Mouse (Mus musculus) forebrain, embryonic 12.5 days (tissue): ENCODE results near the gene Fsd1. TPM values are rescaled to one million over a fixed set of nuclear protein-coding genes. Genes with fewer than 3 reads are reported as not detected.

ENCODE experiments used
- ATAC-seq: fragments of 200-750 bp; cut with Nextera tagmentation; 2 replicates; pipeline ENCODE4 v1.8.0; 2017; ENCODE audit warnings: moderate TSS enrichment; ENCODE audit not compliant: low FRiP score
- H3K27ac ChIP-seq: fragments of 300-500 bp; sonication (generic); 2 replicates; pipeline ENCODE4 v1.5.1; 2016; ENCODE audit warnings: mild to moderate bottlenecking
- H3K27me3 ChIP-seq: fragments of 300-500 bp; sonication (generic); 2 replicates; pipeline ENCODE4 v1.6.1; 2016; ENCODE audit warnings: mild to moderate bottlenecking
- H3K36me3 ChIP-seq: fragments of 300-500 bp; sonication (generic); replicated peaks from 2 replicates; pipeline ENCODE4 v1.6.1; 2016; ENCODE audit warnings: mild to moderate bottlenecking
- H3K4me1 ChIP-seq: fragments of 300-500 bp; sonication (generic); 2 replicates; pipeline ENCODE4 v1.6.1; 2016
- H3K4me2 ChIP-seq: fragments of 300-500 bp; sonication (generic); 2 replicates; pipeline ENCODE4 v1.6.1; 2016; ENCODE audit warnings: mild to moderate bottlenecking, moderate library complexity
- H3K4me3 ChIP-seq: fragments of 300-500 bp; sonication (generic); replicated peaks from 2 replicates; pipeline ENCODE4 v1.5.1; 2016; ENCODE audit warnings: mild to moderate bottlenecking
- H3K9ac ChIP-seq: fragments of 300-500 bp; sonication (generic); 2 replicates; pipeline ENCODE4 v1.6.1; 2016; ENCODE audit warnings: mild to moderate bottlenecking
- H3K9me3 ChIP-seq: fragments of 300-500 bp; sonication (generic); 2 replicates; pipeline ENCODE4 v1.6.1; 2016
- WGBS: fragments of 180-500 bp; shearing (Covaris S2); methylation state at CpG from one replicate; pipeline ENCODE4 v1.1.7; 2016; 5-methylcytosine and 5-hydroxymethylcytosine counted together
- polyA plus RNA-seq: library from polyadenylated mRNA; unstranded; fragments of >200 nt; fragmentation: Nextera tagmentation; extraction: Ambion mirVana; gene quantifications from 2 replicates; pipeline ENCODE4 v1.2.1, GENCODE M21; 2016

The Fsd1 gene
- polyA plus RNA-seq, 1 experiment from 2014 or later, result 82.4 TPM

DNA sequence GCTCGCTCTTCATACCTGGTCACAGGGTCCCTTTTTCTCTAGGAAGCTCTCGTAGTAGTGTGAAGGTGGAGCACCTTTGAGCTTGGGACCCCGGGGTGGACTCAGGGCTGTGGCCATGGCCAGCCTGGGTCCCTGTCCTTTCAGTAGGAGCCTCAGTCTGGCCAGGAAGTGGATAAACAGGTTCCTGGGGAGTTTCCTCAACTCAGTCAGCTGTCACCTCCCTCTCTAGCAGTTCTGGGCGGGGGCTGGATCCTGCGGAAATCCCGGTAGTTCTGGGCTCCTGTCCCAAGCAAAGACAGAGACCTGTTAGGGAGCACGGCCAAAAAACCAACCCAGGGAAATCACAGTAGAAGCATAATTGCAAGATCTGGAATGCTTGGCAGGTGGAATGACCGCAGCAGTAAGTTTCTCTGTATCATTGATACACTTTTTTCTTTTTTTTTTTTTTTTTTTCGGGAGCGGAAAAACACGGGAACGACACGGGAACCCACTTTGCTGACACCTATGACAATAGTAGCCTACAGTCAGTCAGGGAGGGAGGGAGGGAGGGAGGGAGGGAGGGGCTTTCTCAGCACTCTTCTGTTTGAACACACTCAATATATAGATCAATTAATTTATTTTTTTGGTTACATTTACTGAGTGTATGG, 19.2 kb downstream of the Fsd1 start, which contains the start of the genes Stap2 and Mpnd:
Gene Stap2 (minus strand): TSS at position 170 of the 647 bp plus-strand sequence.
Gene Mpnd (plus strand): TSS at position 297 of the 647 bp plus-strand sequence.
- no peaks in the 10 kb centered on the region for H3K9me3 ChIP-seq
- no peaks in the 10 kb centered on the region for H3K36me3 ChIP-seq
- H3K27me3 ChIP-seq, result peaks cover 19% of the 10 kb centered on the region
- no peak within 1 kb of the TSS for H3K4me3 ChIP-seq
- no peak within 1 kb of the TSS for H3K9ac ChIP-seq
- ATAC-seq, result no peak
- H3K4me2 ChIP-seq, result no peak within 1 kb of the TSS
- H3K27ac ChIP-seq, result no peak within 1 kb of the TSS
- H3K4me1 ChIP-seq, result peaks cover 20% of the 10 kb centered on the region
- 54% methylated on average over 12 of the region's 13 CpGs for WGBS

DNA sequence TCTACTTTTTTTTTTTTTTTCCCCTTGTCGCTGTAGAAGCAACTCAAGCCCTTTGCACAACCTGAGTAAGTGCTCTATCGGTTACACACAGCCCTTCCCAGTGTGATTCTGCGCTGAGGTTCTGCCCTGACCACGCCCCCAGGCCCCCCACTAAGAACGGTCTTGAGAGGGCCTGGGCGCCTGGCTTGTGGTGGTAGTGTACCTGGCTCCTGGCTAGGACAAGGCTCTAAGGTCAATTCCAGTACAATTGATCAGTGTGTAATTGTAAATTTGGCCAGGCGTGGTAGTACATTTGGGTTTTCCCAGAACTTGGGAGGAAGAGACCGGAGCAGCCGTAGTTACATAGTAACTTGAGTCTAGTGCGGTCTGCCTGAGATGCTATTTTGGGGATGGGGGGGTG, 20.6 kb downstream of the Fsd1 start:
- H3K4me3 ChIP-seq, result no peak overlapping the region

GRCm38 (mm10) chr17:56007444-56008355, 21.4 kb downstream of the Fsd1 start:
- Histone ChIP-seq H3K36me3 (peaks cover 19% of the 10 kb centered on the region), H3K27me3 (peaks cover 14% of the 10 kb centered on the region; the same call in 1 of the 2 replicates), H3K27ac (peak overlapping the region; percentile 97), H3K4me1 (peaks cover 36% of the 10 kb centered on the region), H3K4me2 (peak overlapping the region; percentile 95), H3K9ac (peak overlapping the region; percentile 38; the same call in 1 of the 2 replicates), H3K4me3 (peak overlapping the region; percentile 78), H3K9me3 (no peaks in the 10 kb centered on the region)
- ATAC-seq, result peak; percentile 37
- WGBS, result 37% methylated on average over 13 of the region's 14 CpGs

More for the DNA sequence above, 20.6 kb downstream of the Fsd1 start:
- Histone ChIP-seq H3K9me3 (no peaks in the 10 kb centered on the region), H3K4me1 (peaks cover 33% of the 10 kb centered on the region), H3K27me3 (peaks cover 14% of the 10 kb centered on the region; the same call in 1 of the 2 replicates), H3K9ac (no peak overlapping the region), H3K4me2 (no peak overlapping the region), H3K36me3 (peaks cover 12% of the 10 kb centered on the region), H3K27ac (no peak overlapping the region)
- 51% methylated on average over 10 of the region's 10 CpGs for WGBS
- ATAC-seq, result no peak

- under 1% methylated on average over 21 of the region's 21 CpGs for WGBS
- peak overlapping the region; percentile 95 for H3K4me2 ChIP-seq
- ATAC-seq, result peak; percentile 95
- peak overlapping the region; percentile 97 for H3K27ac ChIP-seq
- peaks cover 36% of the 10 kb centered on the region for H3K4me1 ChIP-seq
- peaks cover 14% of the 10 kb centered on the region; the same call in 1 of the 2 replicates for H3K27me3 ChIP-seq
- peaks cover 26% of the 10 kb centered on the region for H3K36me3 ChIP-seq
- no peaks in the 10 kb centered on the region for H3K9me3 ChIP-seq
- H3K4me3 ChIP-seq, result peak overlapping the region; percentile 78
- peak overlapping the region; percentile 83 for H3K9ac ChIP-seq
Measured at GRCm38 (mm10) chr17:56008356-56009087, 22.2 kb downstream of the Fsd1 start.

DNA sequence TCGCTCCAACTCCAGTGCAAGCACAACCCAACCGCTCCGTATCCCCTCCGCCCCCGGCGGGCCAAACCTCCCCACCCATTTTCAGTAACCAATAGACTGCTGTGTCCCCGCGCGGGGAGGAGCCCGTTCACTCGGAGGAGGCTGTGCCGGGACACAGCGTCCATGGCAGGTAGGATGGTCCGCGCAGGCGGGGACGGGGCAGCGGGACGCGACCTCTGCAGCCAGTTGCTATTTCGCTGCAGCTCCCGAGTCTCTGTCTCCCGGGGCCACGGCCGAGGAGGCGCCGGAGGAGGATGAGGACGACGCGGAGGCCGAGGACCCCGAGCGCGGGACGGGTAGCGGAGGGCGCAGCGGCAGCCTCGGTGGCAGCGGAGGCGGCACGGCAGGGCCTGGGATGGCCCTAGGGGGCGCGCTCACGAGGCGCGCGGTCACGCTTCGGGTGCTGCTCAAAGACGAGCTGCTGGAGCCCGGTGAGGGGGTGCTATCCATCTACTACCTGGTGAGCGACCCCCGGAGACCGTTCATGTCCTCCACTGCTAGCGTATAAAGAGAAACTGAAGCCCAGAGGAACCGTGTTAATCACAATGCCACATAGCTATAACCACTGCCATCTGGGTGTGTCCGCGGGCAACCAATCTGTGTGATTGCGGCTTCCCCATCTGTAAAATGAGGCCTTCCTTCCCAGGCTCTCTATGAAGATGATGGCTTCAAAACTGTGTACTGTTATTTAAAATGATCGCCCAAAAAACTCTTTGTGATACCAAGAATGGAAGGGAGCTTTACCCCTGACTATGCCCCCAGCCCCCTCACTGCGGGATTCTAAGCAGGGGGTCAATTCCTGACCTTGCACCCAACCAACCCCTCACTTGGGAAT, 23.0 kb downstream of the Fsd1 start:
- H3K27me3 ChIP-seq, result peaks cover 11% of the 10 kb centered on the region; the same call in 1 of the 2 replicates
- 1% methylated on average over 62 of the region's 62 CpGs for WGBS
- H3K27ac ChIP-seq, result peak overlapping the region; percentile 97

DNA sequence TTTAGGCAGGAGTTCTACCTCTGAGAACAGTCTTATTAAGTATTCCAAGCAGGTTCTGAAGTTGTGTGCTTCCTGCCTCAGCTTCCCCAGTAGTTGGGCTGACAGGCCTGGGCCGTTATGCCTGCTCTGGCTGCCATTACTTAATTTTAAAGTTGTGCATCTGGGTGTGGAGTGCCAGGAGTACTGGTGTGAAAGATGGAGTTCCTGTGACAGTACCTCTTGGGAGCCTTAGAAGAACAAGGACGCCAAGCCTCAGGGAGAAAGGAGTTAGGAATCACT, 23.6 kb downstream of the Fsd1 start:
- WGBS, result 42% methylated on average over 2 of the region's 2 CpGs
- ATAC-seq, result no peak

More for the DNA sequence above, 23.0 kb downstream of the Fsd1 start:
- ATAC-seq, result peak; percentile 92
- Histone ChIP-seq H3K36me3 (peaks cover 34% of the 10 kb centered on the region), H3K4me3 (peak overlapping the region; percentile 78), H3K4me1 (peaks cover 36% of the 10 kb centered on the region), H3K4me2 (peak overlapping the region; percentile 95), H3K9ac (peak overlapping the region; percentile 83), H3K9me3 (no peaks in the 10 kb centered on the region)

DNA sequence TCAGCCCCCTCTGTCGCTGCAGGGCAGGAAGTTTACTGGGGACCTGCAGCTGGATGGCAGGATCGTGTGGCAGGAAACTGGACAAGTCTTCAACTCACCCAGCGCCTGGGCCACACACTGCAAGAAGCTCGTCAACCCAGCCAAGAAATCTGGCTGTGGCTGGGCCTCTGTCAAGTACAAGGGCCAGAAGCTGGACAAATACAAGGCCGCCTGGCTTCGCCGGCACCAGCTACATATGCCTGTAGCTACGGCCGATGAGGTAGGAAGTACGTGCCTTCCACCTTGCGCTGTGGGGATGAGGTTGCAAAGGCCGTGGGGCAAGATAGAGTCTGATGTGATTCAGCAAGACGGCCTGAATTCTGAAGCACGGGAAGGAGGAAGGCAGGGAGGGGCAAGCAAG, 23.9 kb downstream of the Fsd1 start:
- peaks cover 36% of the 10 kb centered on the region for H3K4me1 ChIP-seq
- peak overlapping the region; percentile 83 for H3K9ac ChIP-seq
- peak overlapping the region; percentile 78 for H3K4me3 ChIP-seq
- H3K9me3 ChIP-seq, result no peaks in the 10 kb centered on the region
- peaks cover 2% of the 10 kb centered on the region; the same call in 1 of the 2 replicates for H3K27me3 ChIP-seq
- H3K36me3 ChIP-seq, result peaks cover 42% of the 10 kb centered on the region
- 70% methylated on average over 14 of the region's 14 CpGs for WGBS
- ATAC-seq, result no peak
- peak overlapping the region; percentile 95 for H3K4me2 ChIP-seq
- peak overlapping the region; percentile 97; the same call in 1 of the 2 replicates for H3K27ac ChIP-seq

More for the DNA sequence above, 23.6 kb downstream of the Fsd1 start:
- H3K4me3 ChIP-seq, result peak overlapping the region; percentile 78
- no peaks in the 10 kb centered on the region for H3K9me3 ChIP-seq
- peaks cover 5% of the 10 kb centered on the region; the same call in 1 of the 2 replicates for H3K27me3 ChIP-seq
- H3K4me1 ChIP-seq, result peaks cover 36% of the 10 kb centered on the region
- peak overlapping the region; percentile 97 for H3K27ac ChIP-seq
- peak overlapping the region; percentile 95 for H3K4me2 ChIP-seq
- peaks cover 38% of the 10 kb centered on the region for H3K36me3 ChIP-seq
- H3K9ac ChIP-seq, result peak overlapping the region; percentile 83

DNA sequence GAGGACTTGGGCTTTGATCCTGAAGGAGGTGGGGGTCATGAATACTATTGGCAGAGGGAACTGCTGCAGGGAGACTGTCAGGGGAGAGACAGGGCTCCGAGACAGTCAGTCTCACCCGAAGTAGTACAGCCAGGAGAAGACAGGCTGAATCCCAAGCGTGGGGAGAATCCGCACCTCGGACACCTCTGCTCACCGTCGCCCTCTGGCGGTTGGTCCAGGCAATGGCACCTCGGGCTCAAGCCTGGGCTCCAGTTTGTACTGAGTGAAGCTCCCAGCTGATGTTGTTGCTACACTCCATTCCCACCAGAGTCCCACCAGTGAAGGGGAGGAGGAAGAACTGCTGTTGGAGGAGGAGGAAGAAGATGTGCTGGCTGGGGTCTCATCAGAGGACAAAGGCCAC, 24.4 kb downstream of the Fsd1 start:
- peaks cover 46% of the 10 kb centered on the region for H3K36me3 ChIP-seq
- no peaks in the 10 kb centered on the region for H3K27me3 ChIP-seq
- H3K27ac ChIP-seq, result 0 out of 2 replicates have a peak overlapping the region, but pooled peaks have one; percentile 97
- H3K4me2 ChIP-seq, result peak overlapping the region; percentile 95
- H3K9me3 ChIP-seq, result no peaks in the 10 kb centered on the region
- 7% methylated on average over 9 of the region's 9 CpGs for WGBS
- peaks cover 36% of the 10 kb centered on the region for H3K4me1 ChIP-seq
- peak overlapping the region; percentile 83; the same call in 1 of the 2 replicates for H3K9ac ChIP-seq
- ATAC-seq, result no peak
- peak overlapping the region; percentile 78 for H3K4me3 ChIP-seq

GRCm38 (mm10) chr17:56011441-56011840, 25.1 kb downstream of the Fsd1 start:
- no peaks in the 10 kb centered on the region for H3K9me3 ChIP-seq
- peak overlapping the region; percentile 12; the same call in 1 of the 2 replicates for H3K9ac ChIP-seq
- H3K27ac ChIP-seq, result no peak overlapping the region
- WGBS, result 92% methylated on average over 7 of the region's 7 CpGs
- peaks cover 36% of the 10 kb centered on the region for H3K4me1 ChIP-seq
- no peaks in the 10 kb centered on the region for H3K27me3 ChIP-seq
- H3K36me3 ChIP-seq, result peaks cover 54% of the 10 kb centered on the region
- H3K4me2 ChIP-seq, result no peak overlapping the region
- H3K4me3 ChIP-seq, result no peak overlapping the region
- no peak for ATAC-seq

DNA sequence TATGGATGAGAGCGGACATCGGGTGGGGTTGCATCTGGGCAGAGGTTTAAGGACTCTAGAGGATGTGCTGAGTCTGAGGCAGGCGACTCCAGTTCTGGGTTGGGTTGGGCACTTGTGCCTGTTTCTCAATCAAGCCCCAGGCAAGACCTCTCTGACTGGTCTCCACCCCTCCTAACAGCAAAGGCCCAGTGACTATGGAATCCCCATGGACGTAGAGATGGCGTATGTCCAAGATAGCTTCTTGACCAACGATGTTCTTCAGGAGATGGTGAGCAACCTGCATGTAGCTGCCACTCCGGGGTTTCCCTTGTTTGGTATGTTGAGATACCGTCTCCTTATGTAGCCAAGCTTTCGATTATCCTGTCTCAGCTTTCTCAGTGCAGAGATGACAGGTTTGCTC, 29.0 kb downstream of the Fsd1 start:
- no peak for ATAC-seq
- peaks cover 86% of the 10 kb centered on the region for H3K36me3 ChIP-seq
- 95% methylated on average over 9 of the region's 9 CpGs for WGBS

GRCm38 (mm10) chr17:56016382-56016781, 30.1 kb downstream of the Fsd1 start:
- 88% methylated on average over 8 of the region's 8 CpGs for WGBS
- ATAC-seq, result no peak
- Histone ChIP-seq H3K4me2 (no peak overlapping the region), H3K27ac (no peak overlapping the region), H3K9ac (no peak overlapping the region), H3K27me3 (no peaks in the 10 kb centered on the region), H3K9me3 (no peaks in the 10 kb centered on the region), H3K4me1 (peaks cover 7% of the 10 kb centered on the region; the same call in 1 of the 2 replicates), H3K4me3 (no peak overlapping the region), H3K36me3 (peaks cover 80% of the 10 kb centered on the region)

More for the DNA sequence above, 29.0 kb downstream of the Fsd1 start:
- Histone ChIP-seq H3K4me2 (no peak overlapping the region), H3K9ac (no peak overlapping the region), H3K4me3 (no peak overlapping the region), H3K27me3 (no peaks in the 10 kb centered on the region), H3K4me1 (peaks cover 18% of the 10 kb centered on the region), H3K9me3 (no peaks in the 10 kb centered on the region), H3K27ac (no peak overlapping the region)
